ENCODE assay signal across 10 mouse cellular contexts in genomic region chr5:150070086-150070485, GRCm38 (mm10). TPM values are rescaled to one million over a fixed set of nuclear protein-coding genes. Genes with fewer than 3 reads are reported as not detected.
A peak's percentile ranks its signal among the peaks of the same experiment; 100 is the strongest.
DNase-seq lines count a peak whose midpoint lies in the region; ATAC-seq lines count a peak whose summit lies in the region.
"Had no signal": no experiment of that assay in that cellular context is flagged by ENCODE, and none has a peak within 500 bp of the region (broad histone marks: within the 10 kb centered on the region; RNA-seq: fewer than 3 reads in every experiment).

No protein-coding gene starts in this region.

- H3K9me3 ChIP-seq in embryonic facial prominence, embryonic 13.5 days, result no peaks in the 10 kb centered on the region
- H3K9me3 ChIP-seq in neural tube, embryonic 15.5 days (replicated peaks), result no peaks in the 10 kb centered on the region
- H3K9me3 ChIP-seq: liver, embryonic 15.5 days had no signal

- 13% methylated on average over 10 of the region's 10 CpGs for WGBS in embryonic facial prominence, embryonic 13.5 days
- WGBS in neural tube, embryonic 15.5 days, result 24% methylated on average over 10 of the region's 10 CpGs

- 0 out of 2 replicates have a peak, but pooled peaks cover 3% of the 10 kb centered on the region for H3K4me1 ChIP-seq in embryonic facial prominence, embryonic 13.5 days
- peaks cover 3% of the 10 kb centered on the region for H3K4me1 ChIP-seq in neural tube, embryonic 15.5 days
- H3K4me1 ChIP-seq: liver, embryonic 15.5 days had no signal

- intact Hi-C loops in gastrocnemius, postnatal 36 days (cut with DNase I), result no loop called here
- intact Hi-C loops in gastrocnemius, postnatal 14 days (cut with DNase I; ENCODE audit: low total_unique reads), result no loop called here

- H3K27ac ChIP-seq in embryonic facial prominence, embryonic 13.5 days, result no peak overlapping the region
- no peak overlapping the region for H3K27ac ChIP-seq in neural tube, embryonic 15.5 days (replicated peaks)
- H3K27ac ChIP-seq: liver, embryonic 15.5 days had no signal

- H3K36me3 ChIP-seq in embryonic facial prominence, embryonic 13.5 days, result no peaks in the 10 kb centered on the region
- H3K36me3 ChIP-seq in neural tube, embryonic 15.5 days, result no peaks in the 10 kb centered on the region
- H3K36me3 ChIP-seq: G1E; liver, embryonic 15.5 days had no signal

- ATAC-seq in embryonic facial prominence, embryonic 13.5 days (ENCODE audit: insufficient number of reproducible peaks, insufficient read depth, low FRiP score, low TSS enrichment, low read depth), result no peak
- no peak; the same call in 1 of the 2 replicates for ATAC-seq in neural tube, embryonic 15.5 days (ENCODE audit: low FRiP score)

- no peaks in the 10 kb centered on the region for H3K27me3 ChIP-seq in embryonic facial prominence, embryonic 13.5 days
- H3K27me3 ChIP-seq in neural tube, embryonic 15.5 days (replicated peaks), result no peaks in the 10 kb centered on the region
- H3K27me3 ChIP-seq: liver, embryonic 15.5 days had no signal

- H3K4me2 ChIP-seq in embryonic facial prominence, embryonic 13.5 days, result peak overlapping the region; percentile 36
- H3K4me2 ChIP-seq in neural tube, embryonic 15.5 days, result peak overlapping the region; percentile 49
- H3K4me2 ChIP-seq: liver, embryonic 15.5 days had no signal

- DNase-seq in gastrocnemius, adult 18-20 months (ENCODE audit: low spot score), result peak; percentile 25
- no peak for DNase-seq in gastrocnemius, postnatal 36 days
- DNase-seq in 416B (ENCODE audit: low read depth), result peak; percentile 19
- DNase-seq in layer of hippocampus, adult 9-10 months (ENCODE audit: low spot score), result peak; percentile 21
- no peak for DNase-seq in adrenal gland, postnatal 14 days
- no peak for DNase-seq in gastrocnemius, postnatal 14 days

- no peak overlapping the region for H3K4me3 ChIP-seq in embryonic facial prominence, embryonic 13.5 days
- no peak overlapping the region for H3K4me3 ChIP-seq in neural tube, embryonic 15.5 days (replicated peaks)
- H3K4me3 ChIP-seq: liver, embryonic 15.5 days had no signal

- no peak overlapping the region for H3K9ac ChIP-seq in embryonic facial prominence, embryonic 13.5 days
- H3K9ac ChIP-seq in neural tube, embryonic 15.5 days (replicated peaks), result 0 out of 2 replicates have a peak overlapping the region, but pooled peaks have one; percentile 20
- H3K9ac ChIP-seq: liver, embryonic 15.5 days had no signal

RNA-seq across cellular contexts. Expression of gene Fry, which starts 48.4 kb away (rescaled TPM):
- total RNA-seq in gastrocnemius, adult 18-20 months (2021), result 10 to 100 TPM; 59.8 to 70.0 TPM
- 10 to 100 TPM; 78.8 to 85.5 TPM for total RNA-seq in gastrocnemius, postnatal 36 days (2021)
- polyA plus RNA-seq in embryonic facial prominence, embryonic 13.5 days (2015; fragmentation: Nextera tagmentation; extraction: Ambion mirVana), result 9.8 and 11.1 TPM in 2 replicates
- polyA plus RNA-seq in neural tube, embryonic 15.5 days (2015; fragmentation: Nextera tagmentation; extraction: Ambion mirVana), result 41.7 and 51.4 TPM in 2 replicates
- 39.4 and 51.0 TPM in 2 replicates for total RNA-seq in adrenal gland, postnatal 14 days (2021)
- 10 to 100 TPM; 74.1 to 86.7 TPM for total RNA-seq in gastrocnemius, postnatal 14 days (2021)

RNA-seq across cellular contexts. Expression of gene Rxfp2, which starts 51.6 kb away (rescaled TPM):
- total RNA-seq in gastrocnemius, adult 18-20 months (2021), result not detected
- not detected for total RNA-seq in gastrocnemius, postnatal 36 days (2021)
- polyA plus RNA-seq in embryonic facial prominence, embryonic 13.5 days (2015; fragmentation: Nextera tagmentation; extraction: Ambion mirVana), result 0.49 and 1.1 TPM in 2 replicates
- polyA plus RNA-seq in neural tube, embryonic 15.5 days (2015; fragmentation: Nextera tagmentation; extraction: Ambion mirVana), result 0.69 and 0.84 TPM in 2 replicates
- 0.22 TPM in 1 of 2 replicates, not detected in the other for total RNA-seq in adrenal gland, postnatal 14 days (2021)
- not detected for total RNA-seq in gastrocnemius, postnatal 14 days (2021)
- polyA plus RNA-seq: G1E; liver, embryonic 15.5 days had no signal

Comparison
In these comparisons a context has a peak if more than half of its experiments do, and no peak if none do; other contexts are left out.
1. DNase-seq: peak in gastrocnemius, adult 18-20 months (single experiment), 416B (single experiment) and layer of hippocampus, adult 9-10 months (single experiment); none in gastrocnemius, postnatal 36 days (0 of 2), adrenal gland, postnatal 14 days (single experiment) and gastrocnemius, postnatal 14 days (single experiment).